ENCODE assay signal across 8 mouse cellular contexts in genomic region chr14:16248603-16249157, GRCm38 (mm10). TPM values are rescaled to one million over a fixed set of nuclear protein-coding genes. Genes with fewer than 3 reads are reported as not detected.
DNase-seq lines count a peak whose midpoint lies in the region; ATAC-seq and TF ChIP-seq lines count a peak whose summit lies in the region.

No protein-coding gene starts in this region.

- no peaks in the 10 kb centered on the region for H3K27me3 ChIP-seq in erythroblast, embryonic 14.5 days (ENCODE audit: control insufficient read depth)
- no peaks in the 10 kb centered on the region for H3K27me3 ChIP-seq in thymus, adult 2 months (ENCODE audit: control insufficient read depth, insufficient read depth, low read length)
- no peaks in the 10 kb centered on the region for H3K27me3 ChIP-seq in limb, embryonic 15.5 days

- H3K9ac ChIP-seq in limb, embryonic 15.5 days: peak overlapping the region; percentile 88

- no peak overlapping the region for H3K27ac ChIP-seq in thymus, adult 2 months (ENCODE audit: control insufficient read depth, insufficient read depth, low read length)
- peak overlapping the region; percentile 89; the same call in 1 of the 2 replicates for H3K27ac ChIP-seq in limb, embryonic 15.5 days

- peaks cover 22% of the 10 kb centered on the region for H3K36me3 ChIP-seq in erythroblast, embryonic 14.5 days (ENCODE audit: control insufficient read depth)
- H3K36me3 ChIP-seq in thymus, adult 2 months (ENCODE audit: control insufficient read depth, insufficient read depth, low read length): no peaks in the 10 kb centered on the region
- no peaks in the 10 kb centered on the region for H3K36me3 ChIP-seq in limb, embryonic 15.5 days

- TF ChIP-seq CTCF in thymus, adult 2 months (IDR thresholded peaks at IDR 0.05; ENCODE audit: borderline replicate concordance, control insufficient read depth, extremely low read depth, insufficient read depth, low read length, poor library complexity): no peak

- DNase-seq in thymus, adult 2 months: no peak
- no peak for DNase-seq in thymus, postnatal 36 days
- peak; percentile 11 for DNase-seq in testis, postnatal 14 days (ENCODE audit: low spot score)
- DNase-seq in adrenal gland, postnatal 36 days: no peak
- no peak for DNase-seq in spleen, postnatal 14 days (ENCODE audit: low spot score in 2 of 2)

- no peak for TF ChIP-seq POLR2A in thymus, adult 2 months (IDR thresholded peaks at IDR 0.05; ENCODE audit: control insufficient read depth, extremely low read depth, insufficient read depth, low read length, poor library complexity)

- no peaks in the 10 kb centered on the region for H3K9me3 ChIP-seq in erythroblast, embryonic 14.5 days (ENCODE audit: control insufficient read depth, low read length)
- no peaks in the 10 kb centered on the region for H3K9me3 ChIP-seq in limb, embryonic 15.5 days

- peak overlapping the region; percentile 76 for H3K4me3 ChIP-seq in erythroblast, embryonic 14.5 days (replicated peaks)
- H3K4me3 ChIP-seq in thymus, adult 2 months (ENCODE audit: control insufficient read depth, insufficient read depth, low read length): peak overlapping the region; percentile 94
- H3K4me3 ChIP-seq in limb, embryonic 15.5 days: peak overlapping the region; percentile 74

- WGBS in thymus, adult 2 months: 12% methylated on average over 9 of the region's 9 CpGs
- 14% methylated on average over 9 of the region's 9 CpGs for WGBS in limb, embryonic 15.5 days

- ATAC-seq in erythroblast, adult 5-6 weeks (replicated peaks; ENCODE audit: low FRiP score, poor library complexity, severe bottlenecking): no peak
- no peak for ATAC-seq in limb, embryonic 15.5 days (ENCODE audit: insufficient number of reproducible peaks, low FRiP score, low TSS enrichment, low read depth)

- peaks cover 82% of the 10 kb centered on the region for H3K4me1 ChIP-seq in erythroblast, embryonic 14.5 days (ENCODE audit: control insufficient read depth)
- 0 out of 2 replicates have a peak, but pooled peaks cover 2% of the 10 kb centered on the region for H3K4me1 ChIP-seq in thymus, adult 2 months (replicated peaks; ENCODE audit: control insufficient read depth, insufficient read depth, low read length)
- H3K4me1 ChIP-seq in limb, embryonic 15.5 days: peaks cover 9% of the 10 kb centered on the region; the same call in 1 of the 2 replicates

- H3K4me2 ChIP-seq in limb, embryonic 15.5 days: peak overlapping the region; percentile 56

RNA-seq across cellular contexts. Expression of gene Ngly1, which starts 0.4 kb away (rescaled TPM):
- 12.0 and 14.2 TPM in 2 replicates for polyA plus RNA-seq in erythroblast, embryonic 14.5 days (2012)
- 18.8 and 27.1 TPM in 2 replicates for total RNA-seq in erythroblast, adult 5-6 weeks (2015; ENCODE audit: low replicate concordance)
- total RNA-seq in erythroblast, adult 5-6 weeks (2017; ENCODE audit: low replicate concordance): 17.1 and 29.0 TPM in 2 replicates
- polyA plus RNA-seq in thymus, adult 2 months (2012; rRNA removed): 45.4 and 52.5 TPM in 2 replicates
- polyA plus RNA-seq in limb, embryonic 15.5 days (2015; fragmentation: Nextera tagmentation; extraction: Ambion mirVana): 44.3 and 45.3 TPM in 2 replicates
- 10 to 100 TPM; 44.1 to 59.9 TPM for total RNA-seq in adrenal gland, postnatal 36 days (2021)

RNA-seq across cellular contexts. Expression of gene Oxsm, which starts 0.9 kb away (rescaled TPM):
- 0.10 TPM in 1 of 2 replicates, not detected in the other for polyA plus RNA-seq in erythroblast, embryonic 14.5 days (2012)
- total RNA-seq in erythroblast, adult 5-6 weeks (2015; ENCODE audit: low replicate concordance): 2.3 and 14.4 TPM in 2 replicates
- total RNA-seq in erythroblast, adult 5-6 weeks (2017; ENCODE audit: low replicate concordance): 2.6 and 6.4 TPM in 2 replicates
- polyA plus RNA-seq in thymus, adult 2 months (2012; rRNA removed): 6.0 and 7.3 TPM in 2 replicates
- 1.1 and 2.3 TPM in 2 replicates for polyA plus RNA-seq in limb, embryonic 15.5 days (2015; fragmentation: Nextera tagmentation; extraction: Ambion mirVana)
- total RNA-seq in adrenal gland, postnatal 36 days (2021): 10 to 100 TPM; 15.2 to 24.5 TPM
